Mouse (Mus musculus) right cerebral cortex, postnatal 4 days (tissue): ENCODE measurements around the gene Vangl1.

Experiments used
- DNase-seq: peaks from one replicate; pipeline ENCODE4 v3.0.0-alpha.2; 2022

Vangl1 gene

DNA sequence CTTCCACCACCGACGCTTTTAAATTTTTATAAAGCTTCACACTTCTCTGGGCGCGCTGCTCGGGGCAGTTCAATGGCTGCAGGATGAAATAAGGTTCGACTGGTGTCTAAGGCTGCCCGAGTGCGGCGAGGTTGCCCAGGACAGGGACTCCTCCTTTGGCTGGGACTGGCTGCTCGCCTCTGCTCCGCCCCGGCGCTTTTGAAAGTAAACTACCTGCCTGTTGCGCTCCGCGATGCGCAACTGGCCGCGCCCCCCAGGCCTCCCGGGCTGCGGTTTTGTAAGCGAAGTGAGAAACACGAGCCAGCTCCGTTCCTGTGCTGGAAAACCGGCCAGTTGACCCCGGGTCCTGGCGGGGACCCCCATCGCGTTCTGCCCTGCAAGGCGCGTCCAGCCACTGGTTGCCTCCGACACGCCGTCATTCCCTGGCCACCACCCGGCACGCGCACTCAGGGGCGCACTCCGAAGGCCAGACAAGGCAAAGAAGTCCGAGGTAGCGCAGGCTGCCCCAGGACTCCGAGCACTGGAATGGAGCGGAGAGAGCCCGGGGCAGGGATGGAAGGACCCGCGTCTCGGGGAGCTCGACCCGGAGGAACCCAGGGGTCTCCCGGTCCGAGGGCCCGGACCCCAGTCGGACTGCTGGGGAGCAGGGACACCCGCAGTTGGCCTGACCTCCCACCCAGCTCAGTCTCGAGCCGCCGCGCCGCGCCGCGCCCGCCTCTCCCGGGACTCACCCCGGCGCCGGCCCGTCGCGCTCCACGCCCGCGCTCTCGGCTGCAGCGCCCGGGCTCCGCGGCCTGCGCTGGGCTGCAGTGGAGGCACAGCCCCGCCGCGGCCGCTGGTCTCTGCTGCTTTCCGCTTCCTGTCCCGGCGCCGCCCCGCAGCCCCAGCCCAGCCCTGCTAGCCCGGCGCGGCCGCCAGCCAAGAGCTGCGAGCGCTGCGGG, at the start of gene Vangl1:
Gene Vangl1 (minus strand): TSS at position 913 of the 941 bp plus-strand sequence.
- peak; percentile 66 for DNase-seq

GRCm38 (mm10) chr3:102253554-102253953, 49.1 kb upstream of the Vangl1 start:
- DNase-seq = no peak

- DNase-seq = no peak
Observed at GRCm38 (mm10) chr3:102252927-102253326, 48.4 kb upstream of the Vangl1 start.

DNA sequence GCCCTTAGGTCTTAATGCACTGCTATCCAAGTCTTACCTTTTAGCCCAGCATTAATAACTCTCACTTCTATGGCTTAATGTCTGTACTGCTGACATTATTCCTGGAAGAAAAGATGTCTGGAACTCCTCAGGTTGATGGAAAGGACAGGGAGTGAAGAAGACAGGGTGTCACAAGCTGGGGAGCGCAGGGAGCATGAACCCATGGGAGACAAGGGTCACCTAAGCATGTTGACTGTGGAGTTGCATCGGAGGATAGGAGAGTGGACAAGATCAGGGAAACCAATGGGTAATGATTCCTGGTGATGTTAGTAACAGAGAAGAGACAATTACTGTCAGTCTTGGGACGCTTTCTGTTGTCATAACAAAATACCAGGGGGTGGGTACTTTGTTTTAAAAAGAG, 46.4 kb upstream of the Vangl1 start:
- no peak for DNase-seq

DNA sequence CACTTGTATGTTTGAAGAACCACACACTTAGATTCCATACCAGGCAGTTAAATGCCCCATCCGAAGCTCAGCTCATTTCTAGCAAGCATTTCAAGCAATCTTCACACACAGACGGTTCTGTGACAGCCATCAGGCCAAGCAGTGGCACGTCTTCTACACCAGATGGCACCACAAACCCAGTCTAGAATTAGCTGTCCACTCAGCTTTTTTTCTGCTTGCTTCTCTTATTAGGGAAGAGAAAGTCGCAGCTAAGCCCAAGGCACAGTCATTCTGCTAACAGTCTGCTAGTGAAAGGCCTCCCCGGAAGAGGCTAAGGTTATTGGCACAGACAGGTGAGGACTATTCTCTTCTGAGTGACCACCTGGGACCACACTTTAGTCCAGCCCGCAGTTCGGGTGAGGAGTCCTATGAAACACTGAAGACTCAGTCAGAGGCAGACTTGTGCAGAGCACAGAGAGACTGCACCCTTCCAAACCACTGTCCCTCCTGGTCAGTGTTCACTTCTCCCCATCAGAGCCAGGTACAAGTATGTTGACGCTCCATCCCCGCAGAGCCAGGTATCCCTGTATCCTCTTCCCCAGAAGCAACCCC, 45.0 kb upstream of the Vangl1 start:
- DNase-seq = peak; percentile 66

GRCm38 (mm10) chr3:102244601-102245000, 40.1 kb upstream of the Vangl1 start:
- no peak for DNase-seq

DNA sequence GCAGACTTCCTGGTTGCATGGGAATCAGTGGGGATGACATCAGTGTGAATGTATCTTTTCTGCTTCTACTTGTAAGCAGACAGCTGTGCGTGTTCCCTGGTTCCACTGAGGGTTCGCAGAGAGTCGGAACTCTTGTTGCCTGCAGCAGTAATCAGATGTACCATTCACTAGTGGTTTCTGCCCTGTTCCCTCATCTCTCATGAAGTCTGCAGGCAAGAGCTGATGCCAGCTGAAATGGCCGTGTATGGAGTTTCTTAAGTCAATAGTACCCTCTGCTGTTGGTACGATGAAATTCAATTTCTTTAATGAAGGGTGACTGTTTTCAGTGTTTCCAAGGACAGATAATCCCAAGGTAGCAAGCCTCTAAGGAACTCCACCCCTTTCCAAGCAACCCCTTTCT, 38.4 kb upstream of the Vangl1 start:
- peak; percentile 24 for DNase-seq

- DNase-seq = no peak
Observed at GRCm38 (mm10) chr3:102231418-102232134, 27.1 kb upstream of the Vangl1 start.

- DNase-seq = no peak
Observed at GRCm38 (mm10) chr3:102222756-102223155, 18.3 kb upstream of the Vangl1 start.

GRCm38 (mm10) chr3:102218301-102218700, 13.8 kb upstream of the Vangl1 start:
- no peak for DNase-seq

DNA sequence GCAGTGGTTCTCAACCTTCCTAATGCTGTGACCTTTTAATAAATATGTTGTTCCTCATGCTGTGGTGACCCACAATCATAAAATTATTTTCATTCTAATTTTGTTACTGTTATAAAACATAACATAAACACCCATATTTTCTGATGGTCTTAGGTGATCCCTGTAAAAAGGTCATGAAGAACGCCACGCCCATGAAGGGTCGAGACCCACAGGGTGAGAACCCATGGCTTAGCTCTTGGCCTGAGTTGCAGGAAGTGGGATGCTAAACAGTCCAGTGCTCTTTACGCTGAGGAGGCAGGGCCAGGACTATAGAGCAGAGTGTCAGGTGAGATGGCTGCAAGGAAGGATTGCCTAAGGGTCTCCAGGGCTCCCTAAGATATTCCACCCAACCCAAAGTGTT, 10.2 kb upstream of the Vangl1 start:
- no peak for DNase-seq

DNA sequence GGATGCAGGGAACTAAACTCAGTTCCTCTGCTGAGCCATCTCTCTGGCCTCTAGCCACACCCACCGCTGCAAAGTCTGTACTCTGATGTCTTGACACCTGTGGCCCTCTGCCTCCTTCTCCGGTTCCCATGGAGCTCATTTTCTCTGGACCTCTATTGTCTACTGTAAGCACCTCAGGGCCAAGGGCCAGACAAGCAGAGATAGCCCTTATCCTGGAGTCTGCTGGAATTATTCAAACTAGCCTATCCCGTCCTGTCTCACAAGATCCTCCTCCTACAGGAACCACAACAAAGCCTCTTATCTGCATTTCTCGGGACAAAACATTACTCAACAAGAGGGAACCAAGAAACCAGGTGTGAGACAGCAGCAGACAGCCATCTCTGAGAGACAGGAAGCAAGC, 9.8 kb upstream of the Vangl1 start:
- DNase-seq = no peak

- no peak for DNase-seq
Observed at GRCm38 (mm10) chr3:102212896-102213295, 8.4 kb upstream of the Vangl1 start.

DNA sequence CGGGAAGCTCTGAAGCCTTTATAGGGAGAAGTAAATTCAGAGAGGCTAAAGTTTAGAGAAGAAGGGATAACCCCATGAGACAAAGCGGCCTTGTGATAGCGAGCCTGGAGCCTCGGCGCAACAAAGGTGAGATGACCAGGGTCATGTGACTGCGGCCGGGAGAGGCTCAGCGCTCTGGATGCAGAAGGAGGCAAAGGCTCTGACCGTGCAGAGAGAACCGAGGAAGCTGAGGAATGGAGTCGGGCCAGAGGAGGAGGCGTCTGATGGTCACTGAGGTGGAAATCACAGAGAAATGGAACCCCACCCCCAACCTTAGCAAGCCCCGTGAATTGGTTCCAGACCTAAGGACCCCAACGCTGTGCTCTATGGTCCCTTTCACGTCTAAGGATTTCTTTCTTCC, 7.8 kb upstream of the Vangl1 start:
- no peak for DNase-seq

GRCm38 (mm10) chr3:102211340-102211739, 6.8 kb upstream of the Vangl1 start:
- DNase-seq = no peak

DNA sequence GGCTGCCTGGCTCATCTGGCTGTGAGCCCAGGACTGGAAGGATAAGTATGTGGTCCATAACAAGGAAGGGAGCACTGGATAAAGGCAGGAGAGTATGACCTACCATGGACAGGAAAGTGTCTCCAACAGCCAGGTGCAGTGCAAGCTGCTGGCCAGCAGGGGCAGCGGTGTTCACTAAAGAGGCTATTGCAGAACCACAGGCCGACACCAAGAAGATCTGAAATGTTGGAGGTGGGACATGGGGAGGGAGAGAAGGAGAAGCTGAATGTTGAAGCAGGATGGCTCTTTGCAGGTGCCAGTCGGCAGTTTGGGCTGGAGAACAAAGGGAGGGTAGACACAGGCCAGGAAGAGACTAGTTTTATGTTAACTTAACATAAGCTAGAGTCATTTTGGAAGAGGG, 6.3 kb upstream of the Vangl1 start:
- peak; percentile 26 for DNase-seq

DNA sequence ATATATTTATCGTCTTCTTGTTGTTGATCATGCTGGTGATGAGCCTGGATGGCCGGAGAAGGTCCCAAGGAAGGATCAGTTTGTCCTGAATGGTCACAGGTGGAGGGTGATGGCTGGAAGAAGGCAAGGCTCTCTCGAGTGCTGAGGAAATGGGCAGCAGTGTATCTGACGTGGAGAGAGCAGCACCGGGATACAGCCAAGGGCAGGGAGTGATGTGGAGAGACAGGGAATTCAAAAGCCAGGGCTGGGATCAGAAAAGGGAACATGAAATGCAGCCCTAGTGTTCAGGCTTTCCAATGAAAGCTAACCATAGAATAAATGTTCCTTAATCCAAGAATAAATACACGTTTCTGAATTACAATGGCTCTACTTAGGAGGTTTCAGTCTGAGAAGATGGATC, 4.4 kb upstream of the Vangl1 start:
- no peak for DNase-seq

GRCm38 (mm10) chr3:102205458-102205830, 951 bp upstream of the Vangl1 start:
- DNase-seq = no peak

GRCm38 (mm10) chr3:102204734-102205457, 403 bp upstream of the Vangl1 start:
- peak; percentile 28 for DNase-seq

GRCm38 (mm10) chr3:102203131-102203530, 1.4 kb downstream of the Vangl1 start:
- no peak for DNase-seq

DNA sequence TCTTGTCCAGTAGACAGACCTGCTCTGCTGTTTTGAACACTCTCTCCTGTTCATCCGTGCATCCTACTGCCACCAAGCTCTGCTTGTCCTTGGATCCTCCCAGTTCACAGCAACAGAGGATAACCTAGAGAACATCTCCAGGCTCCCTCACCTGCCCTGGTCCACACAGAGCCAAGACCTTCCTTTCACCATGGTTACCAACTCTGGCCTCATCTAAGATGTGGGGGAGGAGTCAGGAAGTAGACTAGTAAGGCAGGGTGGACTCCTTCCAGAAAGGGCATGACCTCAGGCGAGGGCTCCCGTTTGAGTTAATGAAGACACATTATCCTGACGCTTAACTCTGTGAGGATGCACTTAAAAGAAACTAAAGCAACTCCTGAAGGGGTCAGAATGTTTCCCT, 4.5 kb downstream of the Vangl1 start:
- DNase-seq = no peak

DNA sequence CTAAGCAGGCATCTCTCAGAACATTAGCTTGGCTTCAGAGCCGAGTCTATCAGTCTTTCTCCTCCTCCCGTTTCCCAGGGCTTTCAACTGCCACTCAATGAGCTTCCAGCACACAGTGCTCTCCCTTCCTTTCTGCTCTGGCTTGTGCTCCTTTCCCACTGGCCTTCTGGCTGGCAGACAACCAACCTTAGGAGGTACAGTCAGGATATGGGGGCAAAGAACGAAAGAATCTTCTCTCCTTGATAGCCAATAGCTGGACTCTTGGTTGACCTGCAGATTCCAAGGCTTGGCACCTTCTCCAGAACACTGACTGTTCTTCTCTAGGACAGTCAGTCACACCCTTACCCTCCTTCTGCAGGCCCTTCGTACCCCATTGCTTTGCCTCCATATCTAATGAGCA, 5.3 kb downstream of the Vangl1 start:
- no peak for DNase-seq

DNA sequence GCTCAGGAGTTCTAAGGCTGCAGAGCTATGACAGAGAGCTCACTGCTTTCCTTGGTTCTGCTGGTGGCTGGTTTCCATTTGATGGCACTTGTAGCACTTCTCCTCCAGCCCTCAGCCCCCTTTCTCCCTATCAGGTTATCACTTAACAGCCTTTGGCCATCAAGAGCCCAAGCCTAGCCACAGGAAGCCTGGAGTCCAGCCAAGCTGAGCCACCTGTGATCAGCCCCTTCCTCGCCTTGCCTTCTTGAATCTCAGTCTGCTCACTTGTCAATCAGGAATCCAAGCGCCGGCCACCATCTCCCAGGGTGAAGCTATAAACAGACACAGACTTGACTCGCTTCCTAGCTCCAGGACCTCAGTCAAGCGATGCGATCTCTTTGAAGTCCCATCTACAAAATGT, 6.0 kb downstream of the Vangl1 start:
- no peak for DNase-seq
